7 mouse cellular contexts compared by ENCODE assay signal in the genomic region with DNA sequence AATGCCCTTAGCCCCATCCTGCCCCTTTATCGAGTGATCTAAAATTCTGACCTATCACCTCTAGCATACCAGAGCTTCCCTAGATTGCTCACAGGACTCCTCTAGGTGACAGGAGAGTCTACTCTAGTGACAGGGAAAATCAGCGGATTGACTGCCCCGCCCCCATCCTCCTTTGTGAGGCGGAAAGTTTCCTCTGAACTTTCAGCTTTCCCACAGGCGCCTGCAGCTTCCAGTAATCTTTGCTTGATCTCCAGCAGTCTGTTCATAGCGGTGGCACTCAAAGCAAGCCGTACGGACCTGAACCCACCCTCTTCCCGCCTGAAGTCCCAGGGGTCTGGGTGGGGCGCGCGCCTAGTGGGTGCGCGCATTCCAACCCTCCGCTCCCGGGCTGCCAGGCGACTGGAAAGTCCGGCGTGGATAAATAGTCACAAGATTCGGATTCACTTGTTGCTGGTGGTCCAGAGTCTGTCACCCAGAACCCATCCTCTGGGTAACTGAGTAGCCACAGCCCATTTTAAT. TPM values are rescaled to one million over a fixed set of nuclear protein-coding genes. Genes with fewer than 3 reads are reported as not detected.
DNase-seq lines count a peak whose midpoint lies in the region; ATAC-seq and TF ChIP-seq lines count a peak whose summit lies in the region.

No protein-coding gene starts in this region.

- under 1% methylated on average over 20 of the region's 20 CpGs for WGBS in hindbrain, embryonic 12.5 days
- WGBS in limb, embryonic 15.5 days: under 1% methylated on average over 20 of the region's 20 CpGs
- under 1% methylated on average over 20 of the region's 20 CpGs for WGBS in midbrain, postnatal 0 days

- no peaks in the 10 kb centered on the region for H3K27me3 ChIP-seq in hindbrain, embryonic 12.5 days
- no peaks in the 10 kb centered on the region for H3K27me3 ChIP-seq in limb, embryonic 15.5 days
- H3K27me3 ChIP-seq in midbrain, postnatal 0 days (ENCODE audit: insufficient read depth, low read length): no peaks in the 10 kb centered on the region

- peak overlapping the region; percentile 60 for H3K4me2 ChIP-seq in hindbrain, embryonic 12.5 days (replicated peaks)
- H3K4me2 ChIP-seq in limb, embryonic 15.5 days: peak overlapping the region; percentile 53
- peak overlapping the region; percentile 59 for H3K4me2 ChIP-seq in midbrain, postnatal 0 days (ENCODE audit: low read depth, low read length, poor library complexity, severe bottlenecking)

- no peak for TF ChIP-seq CTCF in midbrain, postnatal 0 days (IDR thresholded peaks at IDR 0.05)

- H3K9me3 ChIP-seq in hindbrain, embryonic 12.5 days (replicated peaks): no peaks in the 10 kb centered on the region
- no peaks in the 10 kb centered on the region for H3K9me3 ChIP-seq in limb, embryonic 15.5 days
- no peaks in the 10 kb centered on the region for H3K9me3 ChIP-seq in midbrain, postnatal 0 days (ENCODE audit: low read length)

- 0 out of 2 replicates have a peak overlapping the region, but pooled peaks have one; percentile 41 for H3K9ac ChIP-seq in hindbrain, embryonic 12.5 days
- peak overlapping the region; percentile 33; the same call in 1 of the 2 replicates for H3K9ac ChIP-seq in limb, embryonic 15.5 days
- peak overlapping the region; percentile 29; the same call in 1 of the 2 replicates for H3K9ac ChIP-seq in midbrain, postnatal 0 days (replicated peaks; ENCODE audit: low read length, poor library complexity, severe bottlenecking)

- H3K36me3 ChIP-seq in hindbrain, embryonic 12.5 days: 0 out of 2 replicates have a peak, but pooled peaks cover 6% of the 10 kb centered on the region
- peaks cover 28% of the 10 kb centered on the region for H3K36me3 ChIP-seq in limb, embryonic 15.5 days
- H3K36me3 ChIP-seq in midbrain, postnatal 0 days (ENCODE audit: insufficient read depth, low read length): no peaks in the 10 kb centered on the region

- H3K27ac ChIP-seq in hindbrain, embryonic 12.5 days: peak overlapping the region; percentile 70
- H3K27ac ChIP-seq in limb, embryonic 15.5 days: peak overlapping the region; percentile 92
- H3K27ac ChIP-seq in midbrain, postnatal 0 days (ENCODE audit: low read depth, low read length): no peak overlapping the region

- peak; percentile 72 for DNase-seq in MN1 (ENCODE audit: low spot score)
- DNase-seq in adrenal gland, postnatal 10 days: peak; percentile 88
- DNase-seq in forelimb bud, embryonic 11.5 days (ENCODE audit: low read depth, low spot score): peak; percentile 88
- peak; percentile 37 for DNase-seq in midbrain, postnatal 0 days (ENCODE audit: low spot score)
- peak; percentile 91 for DNase-seq in yolk sac, embryonic 10.5 days (ENCODE audit: low spot score)

- peaks cover 22% of the 10 kb centered on the region for H3K4me1 ChIP-seq in hindbrain, embryonic 12.5 days
- peaks cover 28% of the 10 kb centered on the region for H3K4me1 ChIP-seq in limb, embryonic 15.5 days
- H3K4me1 ChIP-seq in midbrain, postnatal 0 days (ENCODE audit: insufficient read depth, low read length): peaks cover 16% of the 10 kb centered on the region; the same call in 1 of the 2 replicates

- peak overlapping the region; percentile 34 for H3K4me3 ChIP-seq in hindbrain, embryonic 12.5 days
- H3K4me3 ChIP-seq in limb, embryonic 15.5 days: peak overlapping the region; percentile 65
- peak overlapping the region; percentile 36 for H3K4me3 ChIP-seq in midbrain, postnatal 0 days (ENCODE audit: low read depth, low read length)

- ATAC-seq in hindbrain, embryonic 12.5 days (ENCODE audit: low FRiP score): peak; percentile 60
- peak; percentile 76; the same call in 1 of the 2 replicates for ATAC-seq in limb, embryonic 15.5 days (ENCODE audit: insufficient number of reproducible peaks, low FRiP score, low TSS enrichment, low read depth)
- ATAC-seq in midbrain, postnatal 0 days (ENCODE audit: low FRiP score): no peak; the same call in 1 of the 2 replicates

RNA-seq across cellular contexts. Expression of a gene that starts 0.8 kb away (rescaled TPM):
- total RNA-seq in adrenal gland, postnatal 10 days (2021): 100 to 1,000 TPM; 108 to 131 TPM
- polyA plus RNA-seq in hindbrain, embryonic 12.5 days (2016; fragmentation: Nextera tagmentation; extraction: Ambion mirVana): 44.1 and 44.8 TPM in 2 replicates
- polyA plus RNA-seq in limb, embryonic 15.5 days (2015; fragmentation: Nextera tagmentation; extraction: Ambion mirVana): 78.4 and 79.9 TPM in 2 replicates
- total RNA-seq in midbrain, postnatal 0 days (2014; rRNA removed): 56.5 and 169 TPM in 2 replicates
- 15.8 and 18.5 TPM in 2 replicates for polyA plus RNA-seq in midbrain, postnatal 0 days (2015; fragmentation: Nextera tagmentation; extraction: Ambion mirVana)

RNA-seq across cellular contexts. Expression of a gene that starts 11.7 kb away (rescaled TPM):
- total RNA-seq in adrenal gland, postnatal 10 days (2021): 100 to 1,000 TPM; 124 to 156 TPM
- 107 and 112 TPM in 2 replicates for polyA plus RNA-seq in hindbrain, embryonic 12.5 days (2016; fragmentation: Nextera tagmentation; extraction: Ambion mirVana)
- 61.4 and 63.3 TPM in 2 replicates for polyA plus RNA-seq in limb, embryonic 15.5 days (2015; fragmentation: Nextera tagmentation; extraction: Ambion mirVana)
- total RNA-seq in midbrain, postnatal 0 days (2014; rRNA removed): 86.5 and 113 TPM in 2 replicates
- 48.2 and 50.7 TPM in 2 replicates for polyA plus RNA-seq in midbrain, postnatal 0 days (2015; fragmentation: Nextera tagmentation; extraction: Ambion mirVana)

RNA-seq across cellular contexts. Expression of a gene that starts 17.3 kb away (rescaled TPM):
- total RNA-seq in adrenal gland, postnatal 10 days (2021): 10 to 100 TPM; 25.6 to 34.8 TPM
- 57.7 and 57.9 TPM in 2 replicates for polyA plus RNA-seq in hindbrain, embryonic 12.5 days (2016; fragmentation: Nextera tagmentation; extraction: Ambion mirVana)
- polyA plus RNA-seq in limb, embryonic 15.5 days (2015; fragmentation: Nextera tagmentation; extraction: Ambion mirVana): 30.6 and 32.5 TPM in 2 replicates
- total RNA-seq in midbrain, postnatal 0 days (2014; rRNA removed): 82.4 and 86.3 TPM in 2 replicates
- 56.1 and 59.2 TPM in 2 replicates for polyA plus RNA-seq in midbrain, postnatal 0 days (2015; fragmentation: Nextera tagmentation; extraction: Ambion mirVana)

RNA-seq across cellular contexts. Expression of a gene that starts 18.4 kb away (rescaled TPM):
- 10 to 100 TPM; 39.3 to 43.6 TPM for total RNA-seq in adrenal gland, postnatal 10 days (2021)
- polyA plus RNA-seq in hindbrain, embryonic 12.5 days (2016; fragmentation: Nextera tagmentation; extraction: Ambion mirVana): 47.2 and 49.7 TPM in 2 replicates
- polyA plus RNA-seq in limb, embryonic 15.5 days (2015; fragmentation: Nextera tagmentation; extraction: Ambion mirVana): 56.3 and 57.8 TPM in 2 replicates
- 37.3 and 39.8 TPM in 2 replicates for total RNA-seq in midbrain, postnatal 0 days (2014; rRNA removed)
- polyA plus RNA-seq in midbrain, postnatal 0 days (2015; fragmentation: Nextera tagmentation; extraction: Ambion mirVana): 56.8 and 61.2 TPM in 2 replicates

RNA-seq across cellular contexts. Expression of a gene that starts 28.8 kb away (rescaled TPM):
- 100 to 1,000 TPM; 137 to 147 TPM for total RNA-seq in adrenal gland, postnatal 10 days (2021)
- 82.9 and 94.0 TPM in 2 replicates for polyA plus RNA-seq in hindbrain, embryonic 12.5 days (2016; fragmentation: Nextera tagmentation; extraction: Ambion mirVana)
- 104 and 107 TPM in 2 replicates for polyA plus RNA-seq in limb, embryonic 15.5 days (2015; fragmentation: Nextera tagmentation; extraction: Ambion mirVana)
- 107 and 146 TPM in 2 replicates for total RNA-seq in midbrain, postnatal 0 days (2014; rRNA removed)
- polyA plus RNA-seq in midbrain, postnatal 0 days (2015; fragmentation: Nextera tagmentation; extraction: Ambion mirVana): 62.0 and 62.6 TPM in 2 replicates

Comparison
In these comparisons a context has a peak if more than half of its experiments do, and no peak if none do; other contexts are left out.
1. DNase-seq: peak in every context shown above with its lines; median percentile 91 in yolk sac, embryonic 10.5 days; 88 in adrenal gland, postnatal 10 days; 88 in forelimb bud, embryonic 11.5 days; 72 in MN1; 37 in midbrain, postnatal 0 days.